Mouse (Mus musculus) kidney, postnatal 25 days (tissue): ENCODE measurements around the gene Kcnip2.
A peak's percentile ranks its signal among the peaks of the same experiment; 100 is the strongest.

ENCODE experiments used
- DNase-seq, 2 experiments: peaks; one replicate each; pipeline ENCODE4 v3.0.0; 2021; ENCODE audit warnings: mixed read lengths in 2 of 2

The Kcnip2 gene

DNA sequence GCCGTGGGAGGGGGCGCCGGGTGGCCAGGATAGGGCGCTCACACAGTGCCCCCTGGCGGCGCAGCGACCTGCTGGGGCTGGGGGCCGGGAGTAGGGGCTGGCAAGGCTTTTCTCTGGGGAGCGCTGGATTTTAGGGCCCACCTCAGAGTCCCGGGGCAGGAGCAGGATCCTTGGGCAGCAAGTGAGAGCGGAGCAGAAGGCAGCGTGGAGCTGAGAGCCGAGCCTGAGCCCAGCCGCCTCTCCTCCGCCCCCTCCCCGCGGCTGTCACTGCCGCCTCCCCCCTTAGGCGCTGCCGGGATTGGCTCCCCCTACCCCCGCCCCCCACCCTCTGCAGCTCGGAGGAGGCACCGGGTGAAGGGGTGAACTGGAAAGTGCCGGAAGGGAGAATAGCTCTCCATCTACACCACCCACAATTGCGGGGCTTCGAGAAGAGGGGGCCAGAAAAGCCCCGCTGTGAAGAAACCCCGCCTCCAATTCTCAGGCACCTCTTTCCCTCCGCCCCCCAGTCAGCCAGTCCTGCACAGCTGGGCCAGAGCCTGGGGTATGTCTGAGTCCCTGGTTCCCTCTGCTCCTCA is at the start of gene Kcnip2:
Kcnip2 (minus strand) TSS at position 231 of the 575 bp plus-strand sequence.
- peak; percentile 34 to 71 for DNase-seq

DNA sequence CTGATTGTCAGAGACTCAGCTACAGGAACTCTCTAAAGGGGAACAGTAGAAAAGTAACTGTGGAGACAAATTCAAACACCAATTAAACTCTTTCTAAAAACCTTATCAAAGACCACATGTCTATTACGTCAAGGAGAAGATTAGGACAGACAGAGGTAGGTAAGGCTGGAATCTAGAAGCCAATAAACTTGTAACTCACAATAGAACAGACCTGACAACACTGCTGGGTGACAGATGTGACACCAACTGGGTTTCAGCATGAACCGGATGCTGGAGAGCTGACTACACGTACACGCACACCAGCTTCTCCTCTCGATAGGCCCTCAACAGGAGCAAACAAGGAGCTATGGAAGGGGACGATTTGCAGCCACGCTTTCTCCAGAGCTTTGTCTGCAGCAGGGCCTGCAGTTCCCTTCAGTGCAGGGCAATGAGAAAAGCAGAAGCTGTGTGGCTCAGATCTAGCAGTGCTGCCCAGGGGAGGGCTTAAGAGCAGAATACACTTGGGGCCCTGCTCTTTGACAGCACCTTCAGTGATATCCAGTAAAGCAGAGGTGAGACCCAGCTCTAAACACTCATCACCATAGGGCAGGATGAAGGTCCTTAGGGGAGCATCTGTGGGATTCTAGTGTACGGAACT is 39.5 kb upstream of the Kcnip2 start:
- no peak for DNase-seq

DNA sequence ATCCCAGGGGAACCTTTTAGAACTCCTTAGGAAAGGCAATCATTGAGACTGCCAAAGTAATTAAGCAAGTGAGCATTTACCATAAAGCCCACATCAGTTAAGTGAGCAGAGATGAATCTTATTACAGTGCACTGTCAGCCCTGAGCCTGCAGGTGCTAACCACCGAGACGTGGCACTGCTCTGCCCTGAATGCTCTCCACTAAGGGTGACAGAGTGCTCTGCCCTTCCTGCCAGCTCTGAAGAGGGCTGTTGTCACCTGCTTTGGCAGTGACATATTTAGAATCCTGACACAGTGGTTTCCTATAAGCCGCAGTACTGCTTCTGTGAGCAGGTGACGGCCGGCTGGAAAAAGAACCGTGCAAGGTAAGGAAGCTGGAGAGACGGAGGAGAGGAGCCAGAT is 38.7 kb upstream of the Kcnip2 start:
- DNase-seq: no peak

DNA sequence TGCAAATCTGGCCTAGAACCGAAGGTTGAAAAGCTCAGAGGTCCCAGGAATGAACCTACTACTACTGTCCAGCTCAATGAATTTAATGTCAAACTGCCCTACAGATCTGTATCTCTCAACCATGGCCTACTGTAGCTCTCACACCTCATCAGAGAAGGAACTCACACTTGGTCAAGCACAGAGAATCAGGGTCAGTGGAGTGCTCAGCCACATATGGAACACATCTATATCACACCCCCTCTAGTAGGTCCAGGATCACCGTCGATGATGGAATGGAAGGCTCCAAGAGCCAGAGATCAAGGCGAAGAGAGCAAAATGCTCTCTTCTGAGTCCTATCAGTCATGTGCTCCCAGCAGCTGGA is 31.9 kb upstream of the Kcnip2 start:
- no peak for DNase-seq

DNA sequence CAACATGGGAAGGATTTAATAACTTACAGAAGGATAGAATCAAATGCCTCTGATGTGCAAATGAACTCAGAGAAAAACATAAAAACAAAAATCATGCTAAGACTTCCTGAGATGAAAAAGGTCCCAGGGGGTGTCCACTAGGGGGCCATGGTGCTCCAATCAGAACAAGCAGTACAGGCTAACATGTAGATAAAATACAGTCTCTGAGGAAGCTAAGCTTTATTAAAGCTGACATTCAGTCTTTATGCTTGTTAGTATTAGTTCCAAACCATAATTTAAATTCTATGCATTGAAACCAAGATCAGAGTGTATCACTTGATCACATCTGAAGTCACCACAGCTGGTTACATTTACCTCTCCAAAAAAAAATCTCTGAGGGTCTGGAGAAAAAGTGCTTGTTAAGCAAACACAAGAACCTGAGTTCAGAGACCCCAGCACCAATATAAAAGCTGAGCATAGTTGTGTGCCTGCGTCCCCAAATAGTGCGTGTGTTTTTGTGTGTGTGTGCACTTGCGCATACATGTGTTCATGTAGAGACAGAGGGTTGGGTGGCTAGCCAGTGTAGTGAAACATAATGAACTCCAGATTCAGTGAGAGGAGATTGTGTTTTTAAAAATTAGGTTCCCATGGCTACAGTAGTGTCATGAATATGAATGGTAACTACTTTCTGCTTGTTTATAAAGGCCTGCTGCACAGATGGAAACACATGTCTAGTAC is 31.3 kb upstream of the Kcnip2 start:
- peak in 1 of 2 experiments; percentile 15 for DNase-seq

DNA sequence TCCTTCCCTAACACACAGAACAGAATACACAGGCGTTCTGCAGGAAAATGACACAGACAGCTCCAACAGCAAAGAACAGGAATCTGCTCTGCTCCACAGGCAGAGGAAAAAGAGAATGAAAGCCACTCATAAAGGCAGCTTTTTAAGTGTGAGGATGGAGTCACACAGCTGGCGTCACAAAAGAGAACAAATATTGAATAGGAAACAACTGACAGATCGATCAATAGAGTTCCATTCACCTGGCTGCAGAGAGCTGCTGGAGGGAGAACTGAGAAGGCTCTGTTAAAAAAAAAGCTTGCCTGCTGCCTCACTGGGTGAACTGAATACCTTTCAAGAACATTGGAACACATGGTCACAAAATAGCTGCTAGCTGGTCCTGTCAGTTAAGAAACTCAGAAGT is 28.3 kb upstream of the Kcnip2 start:
- no peak for DNase-seq

DNA sequence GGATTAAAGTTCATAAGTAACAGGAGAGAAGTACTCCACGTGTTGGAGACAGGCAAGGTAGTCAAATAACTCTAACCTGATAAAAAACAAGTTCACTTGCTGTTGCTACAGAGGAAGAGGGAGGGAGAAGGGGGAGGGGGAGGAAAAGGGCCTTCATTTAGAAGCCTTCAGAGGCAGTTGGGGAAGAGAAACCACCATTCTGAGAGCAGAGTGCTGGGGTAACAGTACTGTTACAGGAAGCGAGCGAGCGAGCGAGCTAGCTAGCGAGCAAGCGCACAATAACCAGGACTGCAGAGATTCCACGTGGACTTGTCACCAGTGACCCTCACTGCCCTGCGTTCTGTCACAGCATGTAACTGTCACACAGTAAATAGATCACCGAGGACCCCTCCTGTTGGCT is 27.6 kb upstream of the Kcnip2 start:
- no peak for DNase-seq

DNA sequence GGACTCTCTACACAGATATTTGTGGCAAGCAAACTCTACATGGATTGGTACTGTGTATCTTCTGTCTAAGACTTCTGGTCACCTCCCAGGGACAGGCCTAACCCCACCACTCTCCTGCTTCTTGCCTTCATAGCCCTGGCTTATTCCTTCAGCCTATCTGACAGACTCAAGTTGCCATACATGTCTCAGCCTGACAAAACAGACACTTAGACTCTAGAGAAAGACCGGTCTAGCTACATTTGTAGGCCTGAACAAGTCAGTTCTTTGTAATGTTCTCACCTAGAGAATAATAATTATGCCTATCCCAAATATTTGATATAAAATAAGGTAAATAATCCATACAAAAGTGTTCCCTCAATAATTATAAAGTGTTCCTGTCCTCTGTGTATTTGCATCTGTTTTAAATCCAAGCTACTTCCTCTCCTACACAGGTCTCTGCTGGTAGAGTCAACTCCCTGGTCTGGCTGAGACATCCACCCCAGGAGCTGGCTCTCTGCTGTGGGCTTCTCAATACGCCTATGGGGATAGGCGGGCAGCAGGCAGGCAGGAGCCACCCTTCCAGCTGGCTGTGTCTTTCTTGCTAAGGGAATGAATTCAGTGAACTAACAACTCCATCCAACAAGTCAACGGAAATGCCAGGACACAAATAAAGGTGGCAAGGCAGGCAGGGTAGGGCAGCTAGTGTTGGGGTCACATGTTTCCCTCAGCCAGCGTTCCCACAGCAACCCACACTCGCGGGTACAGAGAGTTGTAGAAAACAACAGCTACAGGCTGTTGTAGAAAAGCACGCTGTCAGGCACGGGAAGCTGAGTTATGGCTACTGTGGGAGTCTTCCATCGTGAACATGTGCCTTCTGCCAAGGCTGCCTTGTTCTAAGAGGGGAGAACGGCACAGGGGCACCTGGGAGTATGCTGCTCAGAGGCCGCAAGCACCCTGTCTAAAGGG is 21.5 kb upstream of the Kcnip2 start:
- no peak for DNase-seq

DNA sequence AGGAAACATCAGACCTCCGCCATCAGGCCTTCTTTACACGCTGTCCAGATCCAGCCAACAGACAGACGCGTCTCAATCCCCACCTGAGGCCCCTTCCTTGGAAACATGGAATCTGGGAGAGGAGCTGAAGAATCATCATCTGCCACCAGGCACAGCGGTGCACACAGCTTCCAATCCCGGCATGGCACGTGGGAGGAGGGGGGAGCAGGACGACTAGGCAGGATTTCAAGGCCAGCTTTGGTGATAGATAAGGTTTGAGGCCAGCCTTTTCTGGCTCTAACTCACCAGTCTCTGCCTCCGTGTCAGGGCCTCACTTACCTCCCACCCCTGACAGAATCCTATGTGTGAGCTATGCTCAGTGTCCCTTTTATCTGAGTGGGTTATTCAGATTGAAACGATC is 19.6 kb upstream of the Kcnip2 start:
- DNase-seq: no peak

DNA sequence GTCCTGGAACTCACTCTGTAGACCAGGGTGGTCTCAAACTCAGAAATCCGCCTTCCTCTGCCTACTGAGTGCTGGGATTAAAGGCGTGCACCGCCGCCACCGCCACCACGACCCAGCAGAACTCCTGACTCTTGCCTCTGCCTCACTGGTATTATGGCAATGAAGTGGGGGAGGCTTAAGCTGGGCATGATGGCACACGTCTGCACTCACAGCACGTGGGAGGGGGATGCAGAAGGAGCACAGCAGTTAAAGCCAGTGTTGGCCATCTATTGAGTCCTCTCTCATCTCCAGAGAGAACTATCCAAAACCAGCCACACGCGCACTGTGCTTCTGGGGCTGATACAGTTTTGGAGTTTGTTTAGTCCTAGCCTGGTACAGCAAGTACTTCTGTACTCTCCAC is 17.8 kb upstream of the Kcnip2 start:
- DNase-seq: no peak

DNA sequence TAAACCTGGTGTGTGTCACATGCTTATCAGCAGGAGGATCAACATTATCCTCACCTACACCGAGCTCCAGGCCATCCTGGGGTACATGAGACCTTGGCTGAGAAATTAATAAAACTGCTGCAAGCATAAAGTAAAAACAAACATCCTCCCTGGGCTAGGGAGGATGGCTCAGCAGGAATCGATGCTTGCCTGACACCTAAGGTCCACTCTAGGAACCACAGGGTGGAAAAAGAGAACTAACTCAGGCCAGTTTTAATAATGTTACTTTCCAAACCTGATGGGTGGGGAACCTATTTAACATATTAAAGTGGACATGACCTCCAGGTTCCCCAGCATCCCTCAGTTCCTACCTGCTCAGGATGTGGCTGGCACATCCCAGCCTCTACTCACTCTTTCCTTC is 14.8 kb upstream of the Kcnip2 start:
- no peak for DNase-seq

DNA sequence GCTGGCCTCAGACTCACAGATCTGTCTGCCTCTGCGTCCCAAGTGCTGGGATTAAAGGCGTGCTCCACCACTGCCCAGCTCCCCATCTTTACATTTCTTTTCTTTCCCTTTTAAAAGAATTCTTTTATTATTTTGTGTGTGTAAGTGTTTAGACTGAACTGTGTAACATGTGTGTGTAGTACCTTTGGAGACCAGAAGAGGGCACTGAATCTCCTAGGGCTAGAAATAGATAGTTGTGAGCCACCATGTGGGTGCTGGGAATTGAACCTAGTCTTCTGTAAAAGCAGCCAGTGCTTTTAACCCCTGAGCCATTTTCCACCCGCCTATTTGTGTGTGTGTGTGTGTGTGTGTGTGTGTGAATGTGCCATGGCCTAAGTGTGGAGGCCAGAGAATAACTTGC is 11.9 kb upstream of the Kcnip2 start:
- DNase-seq: no peak

DNA sequence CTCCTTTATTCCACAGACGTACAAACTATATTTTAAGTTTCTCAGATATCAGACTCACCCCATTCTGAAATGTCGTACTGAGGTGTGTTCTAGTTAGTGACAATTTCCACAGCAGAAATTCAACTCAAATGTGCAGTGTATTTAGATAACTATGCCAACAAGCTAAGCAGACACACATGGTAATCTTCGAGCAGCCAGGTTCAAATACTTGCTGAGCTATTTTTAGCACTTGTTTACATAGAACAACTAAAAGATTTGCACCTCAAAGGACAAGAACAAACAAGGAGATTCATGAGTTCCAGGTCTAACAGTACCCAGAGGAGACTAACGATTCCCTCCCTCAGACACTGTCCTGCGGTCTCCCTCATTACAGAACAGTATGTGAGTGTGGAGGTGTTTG is 11.3 kb upstream of the Kcnip2 start:
- no peak for DNase-seq

DNA sequence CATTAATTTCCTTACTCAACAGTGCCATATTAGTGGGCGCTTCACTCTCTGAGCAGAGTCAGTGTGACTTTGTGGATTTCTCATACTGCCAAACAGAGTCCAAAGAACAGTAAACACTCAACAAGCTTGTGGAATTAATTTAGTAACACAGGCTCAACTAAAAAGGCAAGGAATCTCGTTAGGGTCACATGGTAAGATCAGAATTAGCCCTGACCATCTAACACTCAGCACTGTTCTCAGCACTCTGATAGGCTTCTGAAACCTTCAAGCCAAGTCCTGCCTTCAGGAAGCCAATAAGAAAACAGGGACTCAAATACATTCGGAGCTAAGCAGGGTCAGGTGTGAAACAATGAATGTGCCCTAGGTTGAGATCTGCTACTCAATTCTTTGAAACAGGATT is 10.3 kb upstream of the Kcnip2 start:
- DNase-seq: no peak

DNA sequence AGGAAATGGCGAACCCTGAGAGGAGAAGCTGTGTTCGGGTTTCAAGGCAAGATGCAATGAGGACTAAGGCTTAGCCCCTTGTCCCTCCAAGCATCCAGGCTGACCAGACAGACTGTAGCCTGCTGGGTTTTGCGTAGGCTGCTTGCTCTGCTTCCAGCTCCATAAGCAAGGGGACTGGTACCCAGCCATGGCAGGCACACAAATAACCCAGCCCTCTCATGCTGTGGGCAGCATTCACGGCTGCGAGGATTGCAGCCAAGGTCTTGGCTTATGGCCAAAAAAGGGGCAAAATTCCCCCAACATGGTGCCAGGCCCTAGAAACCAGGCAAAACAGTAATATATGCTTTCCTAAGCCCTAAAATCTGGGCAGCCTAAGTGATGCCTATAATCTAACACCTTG is 6.0 kb upstream of the Kcnip2 start:
- DNase-seq: no peak

DNA sequence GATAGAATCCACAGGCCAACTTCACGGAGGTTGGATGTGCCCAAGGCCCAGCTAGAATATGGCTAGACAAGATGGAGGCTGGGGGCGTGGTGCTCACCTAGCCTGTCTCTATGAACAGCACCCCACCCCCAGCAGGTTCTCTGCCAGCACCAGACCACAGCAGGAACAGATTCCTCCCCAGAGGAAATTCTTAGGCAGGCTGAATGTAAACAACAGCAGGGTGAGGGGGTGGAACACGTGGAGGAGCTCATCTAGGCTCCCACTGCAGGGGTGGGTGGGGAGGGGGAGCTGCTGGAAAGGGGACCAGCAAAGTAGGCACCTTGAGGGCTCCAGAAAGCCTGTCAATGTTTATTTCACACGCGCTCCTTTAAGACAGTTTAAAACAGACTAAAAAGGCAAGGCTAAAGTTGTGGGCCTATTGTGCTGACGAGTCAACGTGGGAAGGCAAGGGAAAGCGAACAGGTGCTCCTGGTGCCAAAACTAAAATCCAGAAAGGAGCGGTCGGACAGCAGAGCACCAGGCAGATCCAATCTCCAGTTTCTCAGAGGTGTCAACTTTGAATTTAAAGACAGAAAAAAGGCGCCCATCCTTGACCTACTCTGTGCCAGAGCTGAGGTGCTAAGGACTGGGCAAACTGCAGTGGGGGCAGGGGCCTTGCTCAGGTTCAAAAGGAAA is 2.1 kb upstream of the Kcnip2 start:
- DNase-seq: no peak

DNA sequence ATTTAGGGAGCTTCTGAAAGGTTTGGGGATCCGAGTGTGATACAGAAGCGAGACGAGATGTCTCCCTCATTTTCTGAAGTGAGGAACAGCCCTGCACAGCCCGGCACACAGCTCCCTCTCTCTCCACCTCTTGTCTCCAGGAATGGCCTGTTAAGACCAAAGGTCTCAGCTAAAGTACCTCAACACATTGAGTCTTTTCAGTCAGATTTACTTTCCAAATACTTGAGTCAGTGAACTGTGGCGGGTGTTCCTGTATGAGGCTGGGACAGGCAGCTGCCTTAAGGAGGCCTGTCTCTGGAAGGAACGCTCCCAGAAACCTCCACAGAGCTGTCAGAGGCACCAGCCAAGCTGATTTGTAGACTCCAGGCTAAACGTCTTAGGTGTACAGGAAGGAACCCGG is 866 bp upstream of the Kcnip2 start:
- peak; percentile 61 to 81 for DNase-seq

DNA sequence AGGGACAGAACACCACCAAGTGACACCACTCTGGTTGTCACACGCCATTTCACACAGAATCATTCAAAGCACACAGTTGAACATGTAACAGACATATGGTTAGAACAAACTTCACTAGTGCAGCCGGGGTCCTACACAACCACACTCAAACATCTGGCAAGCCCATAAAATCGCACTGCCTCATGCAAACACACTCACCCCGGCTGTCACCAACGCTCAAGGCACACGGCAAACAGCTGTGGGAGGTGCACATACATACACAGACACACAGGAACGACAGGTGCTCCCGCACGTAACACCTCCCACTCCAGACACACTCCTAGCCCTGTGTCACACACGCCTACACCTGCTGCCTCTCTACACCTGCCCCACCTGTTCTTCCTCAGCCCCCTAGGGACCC is 691 bp downstream of the Kcnip2 start:
- no peak for DNase-seq

DNA sequence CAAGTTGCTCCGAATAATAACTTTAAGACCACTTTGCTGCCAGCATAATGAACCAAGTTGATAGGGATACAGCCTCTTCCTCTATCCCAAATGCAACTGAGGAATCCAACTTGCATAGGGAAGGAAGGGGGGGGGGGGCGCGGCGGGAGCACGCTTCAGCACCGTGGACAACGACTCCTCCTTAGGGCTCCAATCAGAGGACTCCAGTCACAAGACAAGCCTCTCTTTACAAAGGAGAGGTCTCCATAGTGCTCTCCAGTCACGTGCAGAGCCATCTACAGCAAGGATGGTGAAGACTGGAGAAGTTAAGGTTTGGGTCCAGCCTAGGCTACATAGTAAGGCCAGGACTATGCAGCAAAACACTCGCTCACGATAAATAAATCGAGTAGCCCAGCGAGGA is 2.1 kb downstream of the Kcnip2 start:
- peak in 1 of 2 experiments; percentile 20 for DNase-seq

DNA sequence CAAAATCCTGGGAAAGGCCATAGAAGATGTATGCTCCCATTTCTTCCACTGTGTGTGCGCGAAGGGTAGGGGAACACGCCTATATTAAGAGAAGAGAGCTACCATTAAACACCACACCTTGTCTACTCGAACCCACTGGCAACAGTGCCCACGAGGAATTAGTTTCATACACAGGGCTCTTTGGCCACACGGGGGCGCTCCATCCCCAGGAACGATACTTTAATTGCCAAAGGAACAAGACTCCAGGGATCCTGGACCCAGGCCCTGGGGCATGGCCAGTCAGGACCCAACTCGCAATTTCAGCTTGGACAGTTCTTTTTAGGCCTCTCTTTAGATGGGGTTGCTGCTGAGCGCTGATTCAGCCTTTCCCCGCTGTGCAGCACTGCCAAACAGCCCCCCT is 2.6 kb downstream of the Kcnip2 start:
- peak; percentile 87 to 96 for DNase-seq

DNA sequence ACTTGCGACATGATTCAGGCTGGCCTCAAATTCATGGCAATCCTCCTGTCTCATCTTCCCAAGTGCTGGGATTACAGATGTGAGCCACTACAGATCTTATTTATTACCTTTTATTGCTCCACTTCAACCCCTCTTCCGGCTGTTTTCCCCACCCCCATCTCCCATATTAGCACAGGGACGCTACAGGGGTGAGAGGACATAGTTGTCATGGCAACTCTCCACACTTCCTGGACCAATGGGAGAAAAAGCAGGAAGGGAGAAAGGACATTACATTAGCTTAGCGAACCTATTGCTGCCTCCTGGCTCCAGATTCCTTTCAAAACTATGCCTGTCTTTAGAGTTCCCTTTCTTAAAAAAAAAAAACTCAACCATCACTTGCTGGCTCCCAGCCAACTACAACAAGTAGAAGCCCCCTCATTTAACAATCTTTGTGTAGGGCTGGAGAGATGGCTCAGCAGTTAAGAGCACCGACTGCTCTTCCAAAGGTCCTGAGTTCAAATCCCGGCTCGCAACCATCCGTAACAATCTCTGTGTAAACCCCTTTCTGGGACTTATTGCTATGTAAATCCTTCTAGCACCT is 3.1 kb downstream of the Kcnip2 start:
- DNase-seq: no peak

DNA sequence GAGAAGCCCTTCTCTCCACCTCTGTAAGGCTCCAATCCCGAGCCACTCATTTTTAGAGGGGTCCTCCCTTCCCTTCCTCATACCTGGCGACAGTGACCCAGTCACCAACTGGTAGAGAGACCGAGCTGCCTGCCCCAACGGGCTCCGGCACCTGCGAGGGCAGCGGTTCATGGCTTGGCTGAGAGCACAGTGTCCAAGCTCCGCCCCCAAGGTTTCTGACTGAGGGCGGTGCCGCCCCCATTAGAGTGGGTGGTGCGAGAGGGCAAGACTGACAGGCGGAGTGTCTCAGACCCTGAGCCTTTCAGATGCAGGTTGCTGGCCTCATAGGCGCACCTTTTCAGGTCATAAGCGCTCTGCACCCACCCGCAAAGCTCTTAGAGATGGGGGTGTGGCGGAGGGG is 3.7 kb downstream of the Kcnip2 start:
- DNase-seq: peak; percentile 76 to 82
